Mouse (Mus musculus): ENCODE results near the gene Tiprl.

Tiprl gene

GRCm38 (mm10) chr1:165174059-165174616 is 62.7 kb downstream of the Tiprl start:
- DNase-seq (ENCODE audit: low spot score): no peak

GRCm38 (mm10) chr1:165171277-165171676 is 65.5 kb downstream of the Tiprl start:
- no peak for DNase-seq (ENCODE audit: low spot score)

- no peak for DNase-seq (ENCODE audit: low spot score)
Measured at GRCm38 (mm10) chr1:165170157-165170556, 66.6 kb downstream of the Tiprl start.

GRCm38 (mm10) chr1:165169462-165169861 is 67.3 kb downstream of the Tiprl start:
- DNase-seq (ENCODE audit: low spot score): no peak

- no peak for DNase-seq (ENCODE audit: low spot score)
Measured at GRCm38 (mm10) chr1:165164920-165165319, 71.9 kb downstream of the Tiprl start.
